Mouse (Mus musculus) forebrain, embryonic 10.5 days (tissue): Measurements from ENCODE around the gene Myo9a. TPM values are rescaled to one million over a fixed set of nuclear protein-coding genes. Genes with fewer than 3 reads are reported as not detected.
"Not testable (repeated sequence)": the region's sequence is repeated elsewhere in the genome, so short reads cannot be mapped to it uniquely, and the experiment has no call there.

Experiments
- DNase-seq: peaks from one replicate; pipeline ENCODE4 v3.0.0-alpha.2; 2017; ENCODE audit warnings: low spot score; ENCODE audit errors: extremely low spot score
- H3K27ac ChIP-seq: fragments of 300-500 bp; sonication (generic); 2 replicates; pipeline ENCODE4 v1.5.1; 2016; ENCODE audit warnings: mild to moderate bottlenecking
- H3K27me3 ChIP-seq: fragments of 300-500 bp; sonication (generic); 2 replicates; pipeline ENCODE4 v1.6.1; 2016; ENCODE audit warnings: mild to moderate bottlenecking; ENCODE audit not compliant: poor library complexity, severe bottlenecking
- H3K36me3 ChIP-seq: fragments of 300-500 bp; sonication (generic); replicated peaks from 2 replicates; pipeline ENCODE4 v1.6.1; 2016; ENCODE audit warnings: mild to moderate bottlenecking, moderate library complexity
- H3K4me1 ChIP-seq: fragments of 300-500 bp; sonication (generic); 2 replicates; pipeline ENCODE4 v1.6.1; 2016
- H3K4me3 ChIP-seq: fragments of 300-500 bp; sonication (generic); 2 replicates; pipeline ENCODE4 v1.5.1; 2016; ENCODE audit warnings: mild to moderate bottlenecking, moderate library complexity
- H3K9me3 ChIP-seq: fragments of 300-500 bp; sonication (generic); 2 replicates; pipeline ENCODE4 v1.6.1; 2016; ENCODE audit warnings: mild to moderate bottlenecking, moderate library complexity
- WGBS: fragments of 180-500 bp; shearing (Covaris S2); methylation state at CpG from one replicate; pipeline ENCODE4 v1.1.7; 2016; 5-methylcytosine and 5-hydroxymethylcytosine counted together
- polyA plus RNA-seq: library from polyadenylated mRNA; unstranded; fragments of >200 nt; fragmentation: Nextera tagmentation; extraction: Ambion mirVana; gene quantifications from 2 replicates; pipeline ENCODE4 v1.2.1, GENCODE M21; 2016

Myo9a gene
- polyA plus RNA-seq, 1 experiment from 2014 or later: 11.4 TPM

- no peaks in the 10 kb centered on the region for H3K36me3 ChIP-seq
- H3K4me1 ChIP-seq: no peaks in the 10 kb centered on the region
- H3K27ac ChIP-seq: no peak overlapping the region
- no peaks in the 10 kb centered on the region for H3K27me3 ChIP-seq
- WGBS: 82% methylated on average over 3 of the region's 3 CpGs
- no peak for DNase-seq
- no peaks in the 10 kb centered on the region for H3K9me3 ChIP-seq
- no peak overlapping the region for H3K4me3 ChIP-seq
These were observed 9.8 kb downstream of the Myo9a start for GRCm38 (mm10) chr9:59760515-59760914.

- H3K27ac ChIP-seq, DNase-seq, H3K9me3 ChIP-seq, H3K36me3 ChIP-seq, H3K4me3 ChIP-seq, H3K4me1 ChIP-seq, H3K27me3 ChIP-seq: not testable (repeated sequence)
- whole genome bisulfite sequencing: 94% methylated on average over 12 of the region's 13 CpGs
These were observed 16.3 kb downstream of the Myo9a start for GRCm38 (mm10) chr9:59766966-59767461.

- peaks cover 27% of the 10 kb centered on the region for H3K36me3 ChIP-seq
- H3K4me3 ChIP-seq, DNase-seq, H3K27ac ChIP-seq, H3K4me1 ChIP-seq, H3K9me3 ChIP-seq, H3K27me3 ChIP-seq: not testable (repeated sequence)
- 80% methylated on average over 3 of the region's 3 CpGs for WGBS
These were observed 55.5 kb downstream of the Myo9a start for GRCm38 (mm10) chr9:59806046-59806774.

GRCm38 (mm10) chr9:59884551-59884950, 133.9 kb downstream of the Myo9a start:
- H3K4me3 ChIP-seq: no peak overlapping the region
- no peaks in the 10 kb centered on the region for H3K9me3 ChIP-seq
- H3K36me3 ChIP-seq: peaks cover 5% of the 10 kb centered on the region
- H3K27me3 ChIP-seq: no peaks in the 10 kb centered on the region
- H3K4me1 ChIP-seq: no peaks in the 10 kb centered on the region
- no peak overlapping the region for H3K27ac ChIP-seq
- no peak for DNase-seq

- Histone ChIP-seq H3K27ac (no peak overlapping the region), H3K9me3 (no peaks in the 10 kb centered on the region), H3K4me3 (no peak overlapping the region), H3K36me3 (peaks cover 12% of the 10 kb centered on the region; the same call in 1 of the 2 replicates), H3K4me1 (no peaks in the 10 kb centered on the region), H3K27me3 (no peaks in the 10 kb centered on the region)
- 75% methylated on average over 1 of the region's 1 CpGs for WGBS
- no peak for DNase-seq
These were observed 152.7 kb downstream of the Myo9a start for GRCm38 (mm10) chr9:59903382-59903781.

- Histone ChIP-seq H3K4me3 (no peak overlapping the region), H3K9me3 (no peaks in the 10 kb centered on the region), H3K4me1 (no peaks in the 10 kb centered on the region), H3K27me3 (no peaks in the 10 kb centered on the region), H3K36me3 (peaks cover 16% of the 10 kb centered on the region), H3K27ac (no peak overlapping the region)
- DNase-seq: no peak
- WGBS: 98% methylated on average over 1 of the region's 1 CpGs
These were observed 164.1 kb downstream of the Myo9a start for GRCm38 (mm10) chr9:59914761-59915160.

DNA sequence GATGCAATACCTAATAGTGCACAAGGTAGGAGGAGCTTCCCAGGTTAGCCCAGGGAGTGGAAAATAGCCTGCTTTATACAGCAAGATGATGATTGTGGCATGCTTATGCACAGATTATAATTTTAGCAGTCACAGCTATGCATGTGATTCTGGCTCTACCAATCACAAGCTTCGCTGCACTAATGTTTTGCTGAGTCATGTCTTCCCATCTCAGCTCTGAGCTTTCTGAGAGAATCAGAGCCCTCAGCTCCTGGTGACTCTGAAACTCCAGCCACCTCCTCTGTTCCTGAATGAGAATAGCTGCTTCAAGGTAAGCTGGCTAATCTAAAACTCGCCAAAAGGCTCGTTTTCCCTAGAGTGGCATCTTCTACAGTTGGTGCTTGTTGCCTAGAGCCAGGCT, 179.6 kb downstream of the Myo9a start:
- Histone ChIP-seq H3K27ac (no peak overlapping the region), H3K27me3 (no peaks in the 10 kb centered on the region), H3K4me3 (no peak overlapping the region), H3K36me3 (peaks cover 5% of the 10 kb centered on the region; the same call in 1 of the 2 replicates), H3K9me3 (0 out of 2 replicates have a peak, but pooled peaks cover 2% of the 10 kb centered on the region), H3K4me1 (no peaks in the 10 kb centered on the region)
- no peak for DNase-seq
- WGBS: 84% methylated on average over 3 of the region's 3 CpGs

- H3K4me1 ChIP-seq, H3K27ac ChIP-seq, H3K36me3 ChIP-seq, H3K27me3 ChIP-seq, H3K9me3 ChIP-seq, DNase-seq, H3K4me3 ChIP-seq: not testable (repeated sequence)
- 83% methylated on average over 8 of the region's 8 CpGs for WGBS
These were observed 185.2 kb downstream of the Myo9a start for GRCm38 (mm10) chr9:59935866-59936265.

DNA sequence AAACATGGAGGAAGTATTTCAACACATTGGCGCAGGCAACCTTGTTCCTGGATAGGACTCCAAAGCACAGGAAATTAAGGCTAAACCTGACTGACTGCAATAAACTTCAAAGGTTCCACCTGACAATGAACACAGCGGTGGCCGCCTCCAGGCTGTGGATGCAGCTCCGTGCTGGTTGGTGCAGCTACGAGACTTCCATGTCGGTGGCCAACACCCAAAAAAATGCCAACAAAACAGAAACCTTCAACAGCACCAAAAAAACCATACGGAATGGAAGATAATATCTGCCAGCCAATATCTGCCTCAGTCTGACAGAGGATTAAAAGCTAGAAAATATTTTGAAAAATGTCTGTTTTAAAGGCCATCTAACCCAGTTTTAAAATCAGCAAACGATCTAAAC, 187.8 kb downstream of the Myo9a start:
- Histone ChIP-seq H3K9me3 (no peaks in the 10 kb centered on the region), H3K27ac (no peak overlapping the region), H3K4me1 (0 out of 2 replicates have a peak, but pooled peaks cover 7% of the 10 kb centered on the region), H3K36me3 (no peaks in the 10 kb centered on the region), H3K4me3 (no peak overlapping the region), H3K27me3 (no peaks in the 10 kb centered on the region)
- DNase-seq: no peak
- WGBS: 91% methylated on average over 8 of the region's 8 CpGs

DNA sequence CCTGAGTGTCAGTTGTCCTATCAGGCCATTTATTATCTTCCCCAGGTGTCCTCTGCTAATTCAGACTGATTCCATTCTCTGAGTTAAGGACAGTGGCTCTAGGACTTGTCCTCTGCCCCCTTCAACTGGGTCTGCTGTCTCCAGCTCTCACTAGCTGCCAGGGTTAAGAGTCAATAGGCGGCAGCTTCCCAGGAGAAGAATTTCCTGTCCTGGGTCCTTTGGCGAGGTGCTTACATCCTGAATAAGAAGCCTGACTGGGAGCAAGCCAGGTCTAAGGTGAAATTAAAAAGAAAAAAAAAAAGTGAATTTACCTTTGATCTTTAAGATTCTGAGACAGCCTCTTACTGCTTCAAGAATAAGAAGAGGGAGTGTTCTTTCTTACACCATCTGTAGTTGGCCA, 189.0 kb downstream of the Myo9a start:
- 71% methylated on average over 2 of the region's 2 CpGs for WGBS
- no peak overlapping the region for H3K4me3 ChIP-seq
- 0 out of 2 replicates have a peak, but pooled peaks cover 7% of the 10 kb centered on the region for H3K4me1 ChIP-seq
- H3K9me3 ChIP-seq: no peaks in the 10 kb centered on the region
- no peak for DNase-seq
- H3K27me3 ChIP-seq: no peaks in the 10 kb centered on the region
- H3K36me3 ChIP-seq: no peaks in the 10 kb centered on the region
- H3K27ac ChIP-seq: no peak overlapping the region

GRCm38 (mm10) chr9:59940913-59941884, 190.5 kb downstream of the Myo9a start:
- DNase-seq: no peak
- Histone ChIP-seq H3K36me3 (no peaks in the 10 kb centered on the region), H3K4me1 (0 out of 2 replicates have a peak, but pooled peaks cover 7% of the 10 kb centered on the region), H3K9me3 (no peaks in the 10 kb centered on the region), H3K4me3 (no peak overlapping the region), H3K27me3 (no peaks in the 10 kb centered on the region), H3K27ac (no peak overlapping the region)
- 75% methylated on average over 12 of the region's 12 CpGs for WGBS

GRCm38 (mm10) chr9:59941885-59942350, 191.2 kb downstream of the Myo9a start:
- Histone ChIP-seq H3K36me3 (no peaks in the 10 kb centered on the region), H3K9me3 (no peaks in the 10 kb centered on the region), H3K27ac (no peak overlapping the region), H3K4me3 (no peak overlapping the region), H3K27me3 (no peaks in the 10 kb centered on the region), H3K4me1 (0 out of 2 replicates have a peak, but pooled peaks cover 7% of the 10 kb centered on the region)
- 87% methylated on average over 9 of the region's 9 CpGs for WGBS
- no peak for DNase-seq
